Mouse (Mus musculus) heart, postnatal 14 days (tissue): Measurements from ENCODE around the gene Abi1. TPM values are rescaled to one million over a fixed set of nuclear protein-coding genes. Genes with fewer than 3 reads are reported as not detected.
"Not testable (repeated sequence)": the region's sequence is repeated elsewhere in the genome, so short reads cannot be mapped to it uniquely, and the experiment has no call there.

Experiments used
- DNase-seq, 2 experiments: peaks; one replicate each; pipeline ENCODE4 v3.0.0; 2021 to 2022
- intact Hi-C: fragments of 180-260 bp; cut with DNase I; formaldehyde crosslinking; loops from one replicate; pipeline ENCODE4 v1.15.1; 2025
- long read RNA-seq, 2 experiments: library from polyadenylated mRNA; stranded (forward); transcript quantifications; one replicate each; pipeline ENCODE4 v2.0.0; 2021
- total RNA-seq, 2 experiments: library from RNA; stranded (reverse); gene quantifications; 2 replicates each; pipeline ENCODE4 v1.2.3; 2021

Gene Abi1
- total RNA-seq: 10 to 100 TPM; 29.0 to 32.6 TPM
- long read RNA-seq, experiment 1, transcript Abi1-206 (10 exons, 3,360 nt): minor isoform, 5 of 77 reads
- long read RNA-seq, experiment 1, transcript Abi1-205 (11 exons, 3,067 nt): major isoform, 6 of 77 reads
- long read RNA-seq, experiment 1, partial matches to known transcripts: 0 of 77 reads
- long read RNA-seq, experiment 1, other reads (novel, unspliced or antisense): 55 of 77 reads
- long read RNA-seq, experiment 2, transcript Abi1-205 (11 exons, 3,067 nt): major isoform, 6 of 67 reads
- long read RNA-seq, experiment 2, partial matches to known transcripts: 3 of 67 reads
- long read RNA-seq, experiment 2, other reads (novel, unspliced or antisense): 50 of 67 reads

GRCm38 (mm10) chr2:23040001-23040646 is at the start of gene Abi1:
Gene Abi1, minus strand, starts transcription at chr2:23040241.
- intact Hi-C loops: loop anchor here (1.0 kb wide), 1 partner anchor 28 kb away; the partner anchor contains the start of gene Acbd5
- peak; percentile 91 to 93 for DNase-seq

- intact Hi-C loops: no loop called here
- DNase-seq: no peak
These were observed 44.5 kb upstream of the Abi1 start for GRCm38 (mm10) chr2:23084540-23084939.

GRCm38 (mm10) chr2:23078588-23078987 is 38.5 kb upstream of the Abi1 start:
- intact Hi-C loops: no loop called here
- no peak for DNase-seq

GRCm38 (mm10) chr2:23077693-23078092 is 37.7 kb upstream of the Abi1 start:
- DNase-seq: no peak
- intact Hi-C loops: no loop called here

GRCm38 (mm10) chr2:23076783-23077182 is 36.7 kb upstream of the Abi1 start:
- intact Hi-C loops: no loop called here

GRCm38 (mm10) chr2:23075846-23076245 is 35.8 kb upstream of the Abi1 start:
- intact Hi-C loops: no loop called here
- no peak for DNase-seq

More at GRCm38 (mm10) chr2:23076783-23077182, 36.7 kb upstream of the Abi1 start:
- no peak for DNase-seq

GRCm38 (mm10) chr2:23071406-23071805 is 31.4 kb upstream of the Abi1 start:
- intact Hi-C loops: no loop called here
- no peak for DNase-seq

- intact Hi-C loops: no loop called here
- DNase-seq: no peak
These were observed 30.4 kb upstream of the Abi1 start for GRCm38 (mm10) chr2:23070491-23070890.

- intact Hi-C loops: loop anchor here (1.0 to 5.0 kb wide), 2 partner anchors 29 to 172 kb away; partner anchors contain the start of genes Abi1 and Pdss1
- DNase-seq: peak; percentile 95 to 96
These were observed 29.1 kb upstream of the Abi1 start for GRCm38 (mm10) chr2:23068894-23069744.

GRCm38 (mm10) chr2:23068370-23068737 is 28.3 kb upstream of the Abi1 start:
- intact Hi-C loops: loop anchor here (1.0 to 5.0 kb wide), 2 partner anchors 28 to 171 kb away; partner anchors contain the start of genes Abi1 and Pdss1
- DNase-seq: no peak

GRCm38 (mm10) chr2:23067552-23068369 is 27.7 kb upstream of the Abi1 start, which contains the start of gene Acbd5:
Gene Acbd5, plus strand, starts transcription at chr2:23068167.
- peak; percentile 92 to 93 for DNase-seq
- intact Hi-C loops: loop anchor here (1.0 to 5.0 kb wide), 2 partner anchors 27 to 170 kb away; partner anchors contain the start of genes Abi1 and Pdss1

GRCm38 (mm10) chr2:23052523-23052922 is 12.5 kb upstream of the Abi1 start:
- intact Hi-C loops: no loop called here

GRCm38 (mm10) chr2:23051890-23052289 is 11.8 kb upstream of the Abi1 start:
- no peak for DNase-seq
- intact Hi-C loops: no loop called here

More at GRCm38 (mm10) chr2:23052523-23052922, 12.5 kb upstream of the Abi1 start:
- DNase-seq: peak in 1 of 2 experiments; percentile 25

GRCm38 (mm10) chr2:23048006-23048405 is 8.0 kb upstream of the Abi1 start:
- intact Hi-C loops: no loop called here
- no peak for DNase-seq

GRCm38 (mm10) chr2:23045703-23046102 is 5.7 kb upstream of the Abi1 start:
- no peak for DNase-seq
- intact Hi-C loops: no loop called here

- DNase-seq: no peak
- intact Hi-C loops: no loop called here
These were observed 2.1 kb upstream of the Abi1 start for GRCm38 (mm10) chr2:23042189-23042588.

- no peak for DNase-seq
- intact Hi-C loops: no loop called here
These were observed 1.4 kb upstream of the Abi1 start for GRCm38 (mm10) chr2:23041457-23041856.

GRCm38 (mm10) chr2:23040690-23041089 is 649 bp upstream of the Abi1 start:
- not testable (repeated sequence) for DNase-seq
- intact Hi-C loops: loop anchor here (1.0 kb wide), 1 partner anchor 28 kb away; the partner anchor contains the start of gene Acbd5
